ENCODE assay signal across 14 mouse cellular contexts in the genomic region with DNA sequence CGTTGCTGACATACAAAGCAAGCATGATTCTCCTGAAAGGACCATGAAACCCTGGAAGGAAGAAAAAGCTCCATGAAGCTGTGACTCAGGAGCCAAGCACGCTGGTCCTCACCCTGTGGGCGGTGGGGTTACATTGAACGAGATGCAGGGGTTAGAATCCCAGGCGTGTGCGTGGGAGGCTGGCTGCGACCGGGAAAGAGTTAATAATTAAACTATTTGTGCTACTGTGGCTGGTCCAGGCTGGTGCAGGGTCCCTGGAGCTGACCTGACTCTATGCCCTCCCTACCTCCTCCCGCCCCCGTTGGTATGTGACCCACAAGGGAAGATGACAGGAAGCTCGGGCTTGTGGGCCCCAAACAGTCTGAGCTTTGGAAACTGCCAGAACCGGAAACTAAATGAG. TPM values are rescaled to one million over a fixed set of nuclear protein-coding genes. Genes with fewer than 3 reads are reported as not detected.
DNase-seq lines count a peak whose midpoint lies in the region; ATAC-seq and TF ChIP-seq lines count a peak whose summit lies in the region.
"Had no signal": no experiment of that assay in that cellular context is flagged by ENCODE, and none has a peak within 500 bp of the region (broad histone marks: within the 10 kb centered on the region; RNA-seq: fewer than 3 reads in every experiment).

No protein-coding gene starts in this region.

- intact Hi-C loops in heart, postnatal 10 days (cut with DNase I), result no loop called here
- intact Hi-C loops in heart, postnatal 14 days (cut with DNase I), result no loop called here

- no peaks in the 10 kb centered on the region for H3K9me3 ChIP-seq in embryonic facial prominence, embryonic 10.5 days
- no peaks in the 10 kb centered on the region for H3K9me3 ChIP-seq in kidney, postnatal 0 days (replicated peaks; ENCODE audit: low read length)
- no peaks in the 10 kb centered on the region for H3K9me3 ChIP-seq in liver, postnatal 0 days (ENCODE audit: low read length)
- H3K9me3 ChIP-seq: forebrain, embryonic 12.5 days; hindbrain, embryonic 15.5 days had no signal

- 0 out of 2 replicates have a peak, but pooled peaks cover 7% of the 10 kb centered on the region for H3K27me3 ChIP-seq in embryonic facial prominence, embryonic 10.5 days (replicated peaks; ENCODE audit: low read depth, poor library complexity, severe bottlenecking)
- H3K27me3 ChIP-seq in kidney, postnatal 0 days (ENCODE audit: insufficient read depth, low read length), result no peaks in the 10 kb centered on the region
- no peaks in the 10 kb centered on the region for H3K27me3 ChIP-seq in liver, postnatal 0 days (ENCODE audit: insufficient read depth, low read length)
- H3K27me3 ChIP-seq: hindbrain, embryonic 15.5 days had no signal

- TF ChIP-seq CTCF in kidney, postnatal 0 days (IDR thresholded peaks at IDR 0.05; ENCODE audit: low read depth), result no peak
- TF ChIP-seq CTCF in liver, postnatal 0 days (IDR thresholded peaks at IDR 0.05; ENCODE audit: low read depth), result no peak

- ATAC-seq in kidney, postnatal 0 days (replicated peaks; ENCODE audit: low FRiP score, low read depth), result peak; percentile 74
- peak; percentile 67 for ATAC-seq in liver, postnatal 0 days

- peaks cover 36% of the 10 kb centered on the region for H3K4me1 ChIP-seq in embryonic facial prominence, embryonic 10.5 days
- H3K4me1 ChIP-seq in kidney, postnatal 0 days (replicated peaks; ENCODE audit: insufficient read depth, low read length), result peaks cover 31% of the 10 kb centered on the region; the same call in 1 of the 2 replicates
- peaks cover 42% of the 10 kb centered on the region for H3K4me1 ChIP-seq in liver, postnatal 0 days (ENCODE audit: insufficient read depth)
- H3K4me1 ChIP-seq: hindbrain, embryonic 15.5 days had no signal

- peak; percentile 5 for DNase-seq in 3134 (ENCODE audit: extremely low read depth, insufficient read length, low spot score)
- DNase-seq in embryonic facial prominence, embryonic 10.5 days (ENCODE audit: low spot score), result no peak
- DNase-seq in kidney, postnatal 0 days (ENCODE audit: low spot score), result peak; percentile 69
- DNase-seq in liver, postnatal 0 days, result peak; percentile 42
- no peak for DNase-seq in adrenal gland, postnatal 36 days
- no peak for DNase-seq in adrenal gland, adult (ENCODE audit: inconsistent age in 2 of 2, low spot score in 1 of 2)
- DNase-seq in heart, postnatal 10 days, result no peak
- DNase-seq in heart, postnatal 14 days, result no peak
- DNase-seq: heart, adult 11 months; lung, adult 2 months had no signal

- H3K4me2 ChIP-seq in kidney, postnatal 0 days (ENCODE audit: low read length), result no peak overlapping the region
- H3K4me2 ChIP-seq in liver, postnatal 0 days (ENCODE audit: low read depth, low read length), result 0 out of 2 replicates have a peak overlapping the region, but pooled peaks have one; percentile 39
- H3K4me2 ChIP-seq: forebrain, embryonic 12.5 days; hindbrain, embryonic 15.5 days; midbrain, embryonic 11.5 days had no signal

- 0 out of 2 replicates have a peak, but pooled peaks have one; percentile 16 for TF ChIP-seq EP300 in liver, postnatal 0 days (IDR thresholded peaks at IDR 0.05; ENCODE audit: low read depth)

- WGBS in embryonic facial prominence, embryonic 10.5 days, result 75% methylated on average over 12 of the region's 12 CpGs
- 21% methylated on average over 12 of the region's 12 CpGs for WGBS in kidney, postnatal 0 days
- 26% methylated on average over 12 of the region's 12 CpGs for WGBS in liver, postnatal 0 days (ENCODE audit: insufficient replicate concordance)

- H3K27ac ChIP-seq in embryonic facial prominence, embryonic 10.5 days (replicated peaks), result peak overlapping the region; percentile 15; the same call in 1 of the 2 replicates
- H3K27ac ChIP-seq in kidney, postnatal 0 days, result 0 out of 2 replicates have a peak overlapping the region, but pooled peaks have one; percentile 15
- peak overlapping the region; percentile 39; the same call in 1 of the 2 replicates for H3K27ac ChIP-seq in liver, postnatal 0 days (ENCODE audit: low read depth)
- H3K27ac ChIP-seq: forebrain, embryonic 12.5 days; hindbrain, embryonic 15.5 days; left cerebral cortex, adult 2 months had no signal

- no peak overlapping the region for H3K9ac ChIP-seq in kidney, postnatal 0 days (ENCODE audit: low read depth, low read length)
- no peak overlapping the region for H3K9ac ChIP-seq in liver, postnatal 0 days (replicated peaks)
- H3K9ac ChIP-seq: forebrain, embryonic 12.5 days; hindbrain, embryonic 15.5 days had no signal

- H3K36me3 ChIP-seq in embryonic facial prominence, embryonic 10.5 days (replicated peaks), result no peaks in the 10 kb centered on the region
- no peaks in the 10 kb centered on the region for H3K36me3 ChIP-seq in kidney, postnatal 0 days (ENCODE audit: insufficient read depth, low read length)
- no peaks in the 10 kb centered on the region for H3K36me3 ChIP-seq in liver, postnatal 0 days (replicated peaks; ENCODE audit: insufficient read depth, low read length)
- H3K36me3 ChIP-seq: forebrain, embryonic 12.5 days; hindbrain, embryonic 15.5 days had no signal

- H3K4me3 ChIP-seq in embryonic facial prominence, embryonic 10.5 days, result no peak overlapping the region
- H3K4me3 ChIP-seq in kidney, postnatal 0 days (replicated peaks; ENCODE audit: low read depth, low read length), result no peak overlapping the region
- H3K4me3 ChIP-seq in liver, postnatal 0 days (ENCODE audit: low read depth, low read length), result no peak overlapping the region
- H3K4me3 ChIP-seq: forebrain, embryonic 12.5 days; hindbrain, embryonic 15.5 days; left cerebral cortex, adult 2 months had no signal

RNA-seq across cellular contexts. Expression of gene Id2, which starts 35.1 kb away (rescaled TPM):
- 400 and 403 TPM in 2 replicates for polyA plus RNA-seq in embryonic facial prominence, embryonic 10.5 days (2016; fragmentation: Nextera tagmentation; extraction: Ambion mirVana)
- polyA plus RNA-seq in kidney, postnatal 0 days (2015; fragmentation: Nextera tagmentation; extraction: Ambion mirVana), result 718 and 754 TPM in 2 replicates
- 245 and 376 TPM in 2 replicates for polyA plus RNA-seq in liver, postnatal 0 days (2015; fragmentation: Nextera tagmentation; extraction: Ambion mirVana)
- total RNA-seq in adrenal gland, postnatal 36 days (2021), result 100 to 1,000 TPM; 247 to 491 TPM
- 10 to 100 TPM; 22.2 to 22.3 TPM for total RNA-seq in heart, postnatal 10 days (2021)
- total RNA-seq in heart, postnatal 14 days (2021), result 10 to 100 TPM; 13.6 to 14.6 TPM

Comparison
In these comparisons a context has a peak if more than half of its experiments do, and no peak if none do; other contexts are left out.
1. DNase-seq: peak in 3134 (single experiment), kidney, postnatal 0 days (single experiment) and liver, postnatal 0 days (single experiment); none in embryonic facial prominence, embryonic 10.5 days (single experiment), adrenal gland, postnatal 36 days (0 of 2), adrenal gland, adult (0 of 2), heart, postnatal 10 days (0 of 2) and heart, postnatal 14 days (0 of 2).
2. RNA of gene Id2, which starts 35.1 kb away (total RNA-seq): 247 to 491 TPM in adrenal gland, postnatal 36 days; 22.2 to 22.3 TPM in heart, postnatal 10 days and 13.6 to 14.6 TPM in heart, postnatal 14 days; every median in the first group is over 10 times any median in the second.
3. Peak in every context shown above with its lines, with median percentiles within 50 percentile points of each other: H3K27ac ChIP-seq.